ENCODE assay signal across 15 mouse cellular contexts in genomic region chrX:12919576-12919975, GRCm38 (mm10).
DNase-seq lines count a peak whose midpoint lies in the region; ATAC-seq and TF ChIP-seq lines count a peak whose summit lies in the region.
"Had no signal": no experiment of that assay in that cellular context is flagged by ENCODE, and none has a peak within 500 bp of the region (broad histone marks: within the 10 kb centered on the region; RNA-seq: fewer than 3 reads in every experiment).

No protein-coding gene starts in this region.

- DNase-seq in hindbrain, postnatal 0 days (ENCODE audit: low spot score), result no peak
- DNase-seq in thymus, postnatal 14 days, result peak; percentile 4
- DNase-seq in thymus, postnatal 10 days (ENCODE audit: low spot score in 2 of 2), result no peak
- DNase-seq in Patski (ENCODE audit: low read depth, low spot score), result no peak
- DNase-seq in splenic B cell, adult 2 months (ENCODE audit: low read depth, low spot score), result peak; percentile 37
- DNase-seq in lung, postnatal 36 days, result no peak
- DNase-seq in lung, postnatal 10 days, result no peak
- DNase-seq: adrenal gland, postnatal 25 days; cerebellum, adult 11 months; heart, postnatal 10 days; kidney, postnatal 36 days; right cerebral cortex, postnatal 4 days had no signal

- no peaks in the 10 kb centered on the region for H3K9me3 ChIP-seq in hindbrain, postnatal 0 days (ENCODE audit: low read length)
- H3K9me3 ChIP-seq in hindbrain, embryonic 16.5 days (ENCODE audit: control insufficient read depth, low read length), result no peaks in the 10 kb centered on the region; the same call in 1 of the 2 replicates
- H3K9me3 ChIP-seq: limb, embryonic 15.5 days; megakaryocyte, embryonic 14.5 days had no signal

- no peak overlapping the region for H3K9ac ChIP-seq in hindbrain, postnatal 0 days (replicated peaks; ENCODE audit: low read length)
- no peak overlapping the region for H3K9ac ChIP-seq in hindbrain, embryonic 16.5 days (ENCODE audit: low read depth, low read length)
- H3K9ac ChIP-seq: limb, embryonic 15.5 days had no signal

- no peak overlapping the region for H3K4me2 ChIP-seq in hindbrain, postnatal 0 days (ENCODE audit: low read depth, low read length)
- H3K4me2 ChIP-seq in hindbrain, embryonic 16.5 days (ENCODE audit: low read length), result no peak overlapping the region
- H3K4me2 ChIP-seq: limb, embryonic 15.5 days had no signal

- in situ Hi-C loops in Patski (cut with MboI; ENCODE audit: low pct_unique_long_range_greater_than_20kb), result no loop called here

- WGBS in hindbrain, postnatal 0 days, result 25% methylated on average over 3 of the region's 3 CpGs
- 24% methylated on average over 3 of the region's 3 CpGs for WGBS in hindbrain, embryonic 16.5 days

- peak; percentile 18; the same call in 1 of the 2 replicates for TF ChIP-seq CTCF in hindbrain, postnatal 0 days (IDR thresholded peaks at IDR 0.05; ENCODE audit: low read depth)
- TF ChIP-seq CTCF in Patski (IDR thresholded peaks at IDR 0.05), result peak; percentile 59

- no peak overlapping the region for H3K4me3 ChIP-seq in hindbrain, postnatal 0 days (ENCODE audit: low read length)
- H3K4me3 ChIP-seq in hindbrain, embryonic 16.5 days (ENCODE audit: low read length), result no peak overlapping the region
- H3K4me3 ChIP-seq: limb, embryonic 15.5 days; megakaryocyte, embryonic 14.5 days had no signal

- CTCF ChIA-PET in Patski (lab: Charles Lee), result no interaction called here

- no peaks in the 10 kb centered on the region for H3K4me1 ChIP-seq in hindbrain, postnatal 0 days (ENCODE audit: insufficient read depth, low read length)
- no peaks in the 10 kb centered on the region for H3K4me1 ChIP-seq in hindbrain, embryonic 16.5 days (ENCODE audit: control insufficient read depth, insufficient read depth, low read depth, low read length)
- H3K4me1 ChIP-seq: limb, embryonic 15.5 days; megakaryocyte, embryonic 14.5 days had no signal

- ATAC-seq in hindbrain, postnatal 0 days, result no peak
- ATAC-seq in hindbrain, embryonic 16.5 days, result no peak
- ATAC-seq in Patski, result no peak

- no peaks in the 10 kb centered on the region for H3K27me3 ChIP-seq in hindbrain, postnatal 0 days (ENCODE audit: insufficient read depth, low read length)
- no peaks in the 10 kb centered on the region for H3K27me3 ChIP-seq in hindbrain, embryonic 16.5 days (replicated peaks; ENCODE audit: control insufficient read depth, insufficient read depth, low read length)
- no peaks in the 10 kb centered on the region for H3K27me3 ChIP-seq in Patski
- H3K27me3 ChIP-seq in splenic B cell, adult 2 months (ENCODE audit: control insufficient read depth, insufficient read depth, low read length, poor library complexity, severe bottlenecking), result no peaks in the 10 kb centered on the region
- H3K27me3 ChIP-seq: limb, embryonic 15.5 days had no signal

- no peaks in the 10 kb centered on the region for H3K36me3 ChIP-seq in hindbrain, postnatal 0 days (ENCODE audit: insufficient read depth, low read length)
- no peaks in the 10 kb centered on the region for H3K36me3 ChIP-seq in hindbrain, embryonic 16.5 days (ENCODE audit: control insufficient read depth, insufficient read depth, low read length)
- H3K36me3 ChIP-seq in splenic B cell, adult 2 months (ENCODE audit: control insufficient read depth, insufficient read depth, low read length, poor library complexity, severe bottlenecking), result no peaks in the 10 kb centered on the region
- H3K36me3 ChIP-seq: limb, embryonic 15.5 days had no signal

- H3K27ac ChIP-seq in hindbrain, postnatal 0 days, result no peak overlapping the region
- no peak overlapping the region for H3K27ac ChIP-seq in hindbrain, embryonic 16.5 days (ENCODE audit: low read depth, low read length)
- H3K27ac ChIP-seq: limb, embryonic 15.5 days had no signal

- POLR2A ChIA-PET in Patski (lab: Charles Lee), result no interaction called here

Comparison
In these comparisons a context has a peak if more than half of its experiments do, and no peak if none do; other contexts are left out.
1. DNase-seq: peak in thymus, postnatal 14 days (single experiment) and splenic B cell, adult 2 months (single experiment); none in hindbrain, postnatal 0 days (single experiment), thymus, postnatal 10 days (0 of 2), Patski (single experiment), lung, postnatal 36 days (single experiment) and lung, postnatal 10 days (single experiment).